Mouse (Mus musculus): Measurements from ENCODE around the gene Nudt19. TPM values are rescaled to one million over a fixed set of nuclear protein-coding genes. Genes with fewer than 3 reads are reported as not detected.
"Not testable (repeated sequence)": the region's sequence is repeated elsewhere in the genome, so short reads cannot be mapped to it uniquely, and the experiment has no call there.

Nudt19 gene
- total RNA-seq, 2 experiments from 2014 or later: 58.7 to 59.8 TPM

DNA sequence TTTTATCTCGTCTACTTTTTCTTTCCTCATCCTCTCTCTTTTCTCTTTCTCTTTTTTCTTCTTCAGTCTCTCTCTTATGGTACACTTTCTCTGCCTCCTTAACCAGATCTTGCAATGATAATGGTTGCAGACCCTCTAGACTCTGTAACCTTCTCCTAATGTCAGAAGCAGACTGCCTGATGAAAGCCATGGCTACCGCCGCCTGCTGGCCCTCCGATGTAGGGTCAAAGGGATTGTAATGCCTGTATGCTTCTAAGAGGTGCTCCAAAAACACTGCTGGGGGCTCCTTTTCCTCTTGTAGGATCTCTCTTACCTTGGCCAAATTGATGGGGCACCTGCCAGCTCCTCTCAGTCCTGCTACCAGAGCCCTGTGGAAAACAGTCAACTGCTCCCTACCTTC lies 13.6 kb upstream of the Nudt19 start:
- not testable (repeated sequence) for DNase-seq (ENCODE audit: low spot score in 2 of 2)

DNA sequence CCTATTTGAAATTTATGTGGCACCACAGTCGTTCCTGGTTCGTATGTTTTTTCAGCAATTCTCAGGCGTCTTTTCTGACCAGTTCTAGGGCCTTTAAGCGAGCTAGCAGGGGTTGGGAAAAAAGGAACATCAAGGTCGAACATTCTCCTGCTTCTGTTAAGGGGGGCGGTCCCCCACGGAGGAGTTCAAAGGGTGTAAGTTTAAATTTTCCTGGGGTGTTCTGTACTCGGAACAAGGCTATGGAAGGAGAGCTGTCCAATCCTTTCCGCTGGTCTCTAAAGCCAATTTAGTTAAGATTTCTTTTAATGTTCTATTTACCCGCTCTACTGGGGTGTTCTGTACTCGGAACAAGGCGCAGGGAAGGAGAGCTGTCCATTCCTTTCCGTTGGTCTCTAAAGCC lies 9.9 kb upstream of the Nudt19 start:
- DNase-seq (ENCODE audit: low spot score in 2 of 2): not testable (repeated sequence)

- not testable (repeated sequence) for DNase-seq (ENCODE audit: low spot score in 2 of 2)
Observed at GRCm38 (mm10) chr7:35564872-35565271, 8.8 kb upstream of the Nudt19 start.

DNA sequence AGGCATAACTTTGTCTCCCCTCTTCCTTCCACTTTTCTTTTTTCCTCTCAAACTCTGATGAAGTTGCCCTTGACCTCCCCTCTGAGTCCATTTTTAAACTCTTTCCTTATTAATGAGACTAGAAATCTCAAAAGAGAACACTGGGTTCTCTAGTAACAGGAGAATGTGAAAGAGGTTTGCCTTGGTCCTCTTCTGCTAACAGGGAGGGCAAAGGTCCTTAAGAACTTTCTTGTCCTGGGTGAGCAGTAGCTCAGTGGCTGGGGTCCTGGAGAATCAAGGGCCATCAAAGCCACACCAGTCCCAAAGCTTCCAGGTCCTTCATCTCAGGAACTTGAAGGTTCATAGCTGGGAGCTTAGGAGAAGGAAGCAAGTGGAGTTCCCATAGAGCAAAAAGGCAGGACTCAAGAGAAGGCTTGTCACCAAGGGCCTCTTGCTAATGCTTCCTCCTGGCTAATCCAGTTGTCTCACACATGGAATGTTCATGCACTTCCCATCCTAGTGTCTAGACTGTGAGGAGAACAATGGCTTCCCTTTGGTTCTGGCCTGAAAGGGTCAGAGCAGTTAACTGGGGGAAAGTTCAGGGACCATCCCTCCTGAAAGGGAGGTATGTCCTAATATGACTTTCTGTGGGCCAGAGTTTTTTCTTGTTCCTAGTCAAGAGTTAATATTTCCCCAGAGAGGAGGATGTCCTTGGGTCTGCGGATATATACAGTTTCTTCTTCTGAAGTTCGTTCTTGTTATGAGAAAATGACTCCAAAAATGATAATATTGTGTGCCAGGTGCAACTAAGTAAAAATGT lies 8.2 kb upstream of the Nudt19 start:
- DNase-seq (ENCODE audit: low spot score in 2 of 2): no peak

GRCm38 (mm10) chr7:35563071-35563470 lies 7.0 kb upstream of the Nudt19 start:
- no peak for DNase-seq (ENCODE audit: low spot score in 2 of 2)

- no peak for DNase-seq (ENCODE audit: low spot score in 2 of 2)
Observed at GRCm38 (mm10) chr7:35559838-35560237, 3.7 kb upstream of the Nudt19 start.

DNA sequence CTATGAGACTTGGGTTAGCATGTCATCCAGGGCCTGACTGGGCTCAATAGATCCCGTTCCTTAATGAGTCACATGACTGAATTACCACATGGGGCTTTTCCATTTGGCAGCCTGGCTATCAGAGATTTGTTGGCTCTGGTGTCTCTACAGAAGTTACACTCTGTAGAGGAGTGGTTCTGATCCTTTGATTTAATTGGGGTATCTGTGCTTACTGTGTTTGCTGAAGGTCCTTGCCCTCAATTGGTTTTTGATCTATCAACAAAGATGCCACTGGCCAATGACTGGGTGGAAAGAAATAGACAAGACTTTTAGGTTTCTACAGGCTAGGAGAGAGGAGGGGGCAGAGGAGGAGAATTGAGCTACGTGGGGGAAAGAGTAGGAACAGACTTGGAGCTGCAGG lies 2.6 kb upstream of the Nudt19 start:
- no peak for DNase-seq (ENCODE audit: low spot score in 2 of 2)

- no peak for DNase-seq (ENCODE audit: low spot score in 2 of 2)
Observed at GRCm38 (mm10) chr7:35557577-35557976, 1.5 kb upstream of the Nudt19 start.

DNA sequence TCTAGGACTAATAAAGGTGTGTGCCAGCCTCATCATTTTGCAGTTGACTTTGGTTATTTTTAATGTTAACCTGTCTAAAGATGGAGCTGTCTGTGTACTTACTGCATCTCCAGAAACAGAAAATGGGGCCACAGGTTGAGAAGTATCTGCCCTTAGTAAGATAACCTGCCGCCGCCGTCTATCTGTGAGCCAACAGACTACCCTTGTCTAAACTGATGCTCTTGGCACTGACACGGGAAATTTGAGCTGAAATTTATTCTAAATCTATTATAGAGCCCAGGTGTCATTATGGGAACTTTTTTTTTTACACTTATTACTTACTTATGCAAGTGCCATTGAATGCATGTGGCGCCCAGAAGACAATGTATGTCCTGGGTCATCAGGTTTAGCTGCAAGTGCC lies 801 bp upstream of the Nudt19 start:
- DNase-seq (ENCODE audit: low spot score in 2 of 2): no peak

GRCm38 (mm10) chr7:35555224-35556204 lies 590 bp downstream of the Nudt19 start:
- DNase-seq (ENCODE audit: low spot score in 2 of 2): peak; percentile 69 to 75

- no peak for DNase-seq (ENCODE audit: low spot score in 2 of 2)
Observed at GRCm38 (mm10) chr7:35554605-35555175, 1.4 kb downstream of the Nudt19 start.

GRCm38 (mm10) chr7:35553751-35554604 lies 2.1 kb downstream of the Nudt19 start:
- DNase-seq (ENCODE audit: low spot score in 2 of 2): no peak

DNA sequence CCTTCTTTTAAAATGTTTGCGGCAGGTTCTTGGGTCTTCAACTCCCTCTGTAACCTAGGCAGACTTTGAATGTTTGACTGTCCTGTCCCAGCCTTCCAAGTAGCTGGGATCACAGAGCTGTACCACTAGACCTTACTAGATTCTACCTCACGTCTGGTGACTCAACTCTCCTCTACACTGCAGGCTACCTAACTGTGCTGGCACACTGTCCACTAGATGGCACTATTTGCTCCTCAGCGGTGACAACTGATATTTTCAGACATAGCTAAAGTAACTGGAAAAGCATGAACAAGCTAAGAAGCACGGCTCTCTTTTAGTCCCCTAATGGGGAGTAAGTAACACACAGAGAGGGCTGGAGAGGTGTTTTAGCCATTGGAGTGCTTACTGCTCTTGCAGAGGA lies 10.2 kb downstream of the Nudt19 start:
- DNase-seq (ENCODE audit: low spot score in 2 of 2): peak in 1 of 2 experiments; percentile 45

DNA sequence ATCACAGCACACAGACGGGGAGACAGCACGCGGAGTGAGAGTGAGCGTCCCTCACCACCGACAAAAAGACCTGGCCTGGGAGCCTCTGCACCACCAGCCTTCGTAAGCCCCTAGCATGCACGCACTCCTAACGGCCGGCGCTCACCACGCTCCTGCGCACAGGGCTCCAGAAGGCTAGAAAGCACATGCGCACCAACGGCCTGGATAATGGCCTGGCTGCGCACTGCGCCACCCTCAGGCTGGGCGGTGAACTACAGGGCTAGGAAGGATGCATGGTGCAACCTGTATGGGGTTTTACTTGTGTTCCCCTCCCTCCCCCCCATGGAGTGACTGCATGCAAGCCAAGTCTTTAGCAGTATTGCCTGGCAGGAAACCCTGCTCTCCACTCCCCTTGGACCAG lies 18.5 kb downstream of the Nudt19 start, which contains the start of gene Tdrd12:
Gene Tdrd12, minus strand, starts transcription at position 184 of the 400 bp plus-strand sequence.
- no peak for DNase-seq (ENCODE audit: low spot score in 2 of 2)

GRCm38 (mm10) chr7:35535750-35536512 lies 20.2 kb downstream of the Nudt19 start:
- DNase-seq (ENCODE audit: low spot score in 2 of 2): no peak

GRCm38 (mm10) chr7:35530544-35530943 lies 25.6 kb downstream of the Nudt19 start:
- not testable (repeated sequence) for DNase-seq (ENCODE audit: low spot score in 2 of 2)

DNA sequence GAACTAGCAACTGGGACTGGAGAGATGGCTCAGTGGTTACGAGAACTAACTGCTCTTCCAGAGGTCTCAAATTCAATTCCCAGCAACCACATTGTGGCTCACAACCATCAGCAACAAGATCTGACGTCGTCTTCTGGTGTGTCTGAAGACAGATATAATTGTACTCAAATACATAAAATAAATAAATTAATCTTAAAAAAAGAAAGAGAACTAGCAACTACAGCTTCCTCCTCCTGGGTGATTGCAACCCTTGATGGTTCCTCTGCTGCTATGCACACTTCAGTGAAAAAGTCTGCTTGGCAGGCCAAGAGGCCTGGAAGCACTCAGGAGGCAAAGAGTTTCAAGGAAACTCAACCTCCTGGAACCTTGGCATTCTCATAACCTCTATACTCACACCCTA lies 26.1 kb downstream of the Nudt19 start:
- no peak for DNase-seq (ENCODE audit: low spot score in 2 of 2)

GRCm38 (mm10) chr7:35526795-35527194 lies 29.3 kb downstream of the Nudt19 start:
- DNase-seq (ENCODE audit: low spot score in 2 of 2): no peak

GRCm38 (mm10) chr7:35501995-35502394 lies 54.1 kb downstream of the Nudt19 start:
- no peak for DNase-seq (ENCODE audit: low spot score in 2 of 2)

GRCm38 (mm10) chr7:35497516-35497915 lies 58.6 kb downstream of the Nudt19 start:
- no peak for DNase-seq (ENCODE audit: low spot score in 2 of 2)
